7 mouse cellular contexts compared by ENCODE assay signal in genomic region chr2:3335611-3336301, GRCm38 (mm10). TPM values are rescaled to one million over a fixed set of nuclear protein-coding genes. Genes with fewer than 3 reads are reported as not detected.
A peak's percentile ranks its signal among the peaks of the same experiment; 100 is the strongest.
DNase-seq lines count a peak whose midpoint lies in the region; ATAC-seq and TF ChIP-seq lines count a peak whose summit lies in the region.

Acbd7 (plus strand) TSS chr2:3336168.

- H3K9me3 ChIP-seq in intestine, embryonic 15.5 days: no peaks in the 10 kb centered on the region
- H3K9me3 ChIP-seq in limb, embryonic 10.5 days (replicated peaks): no peaks in the 10 kb centered on the region
- H3K9me3 ChIP-seq in midbrain, embryonic 11.5 days (ENCODE audit: control insufficient read depth, low read length): no peaks in the 10 kb centered on the region

- peak within 1 kb of the TSS; percentile 67 for H3K4me2 ChIP-seq in intestine, embryonic 15.5 days (replicated peaks)
- H3K4me2 ChIP-seq in midbrain, embryonic 11.5 days: peak within 1 kb of the TSS; percentile 46

- H3K27ac ChIP-seq in intestine, embryonic 15.5 days: 0 out of 2 replicates have a peak within 1 kb of the TSS, but pooled peaks have one; percentile 44
- no peak within 1 kb of the TSS for H3K27ac ChIP-seq in limb, embryonic 10.5 days
- H3K27ac ChIP-seq in midbrain, embryonic 11.5 days (ENCODE audit: low read depth, low read length): no peak within 1 kb of the TSS
- H3K27ac ChIP-seq in small intestine, adult 2 months (ENCODE audit: insufficient read depth, low read depth, low read length): no peak within 1 kb of the TSS

- no peak for TF ChIP-seq CTCF in small intestine, adult 2 months (IDR thresholded peaks at IDR 0.05; ENCODE audit: extremely low read depth, insufficient read length, insufficient replicate concordance, low read depth, low read length)

- H3K27me3 ChIP-seq in intestine, embryonic 15.5 days (replicated peaks): peaks cover 3% of the 10 kb centered on the region; the same call in 1 of the 2 replicates
- H3K27me3 ChIP-seq in limb, embryonic 10.5 days (ENCODE audit: low read depth, poor library complexity, severe bottlenecking): peaks cover 18% of the 10 kb centered on the region
- peaks cover 5% of the 10 kb centered on the region; the same call in 1 of the 2 replicates for H3K27me3 ChIP-seq in midbrain, embryonic 11.5 days (ENCODE audit: control insufficient read depth, insufficient read depth, low read length)
- H3K27me3 ChIP-seq in small intestine, adult 2 months (ENCODE audit: control insufficient read depth, insufficient read depth, low read length): no peaks in the 10 kb centered on the region

- peak; percentile 81 for DNase-seq in adrenal gland, adult 2 months
- peak; percentile 39 to 42 for DNase-seq in cerebellum, postnatal 4 days (ENCODE audit: low spot score in 2 of 2)
- peak; percentile 21 for DNase-seq in gastrocnemius, adult 18-20 months (ENCODE audit: low spot score)
- DNase-seq in limb, embryonic 10.5 days (ENCODE audit: low spot score): peak; percentile 43
- peak; percentile 85 for DNase-seq in midbrain, embryonic 11.5 days (ENCODE audit: low spot score, missing footprints)

- peak within 1 kb of the TSS; percentile 34 for H3K4me3 ChIP-seq in intestine, embryonic 15.5 days (replicated peaks)
- peak within 1 kb of the TSS; percentile 29 for H3K4me3 ChIP-seq in limb, embryonic 10.5 days
- peak within 1 kb of the TSS; percentile 14 for H3K4me3 ChIP-seq in midbrain, embryonic 11.5 days (ENCODE audit: low read depth, low read length)
- peak within 1 kb of the TSS; percentile 55 for H3K4me3 ChIP-seq in small intestine, adult 2 months (ENCODE audit: low read depth, low read length)

- 3% methylated on average over 20 of the region's 20 CpGs for WGBS in intestine, embryonic 15.5 days
- WGBS in limb, embryonic 10.5 days: 6% methylated on average over 20 of the region's 20 CpGs
- 5% methylated on average over 20 of the region's 20 CpGs for WGBS in midbrain, embryonic 11.5 days
- WGBS in small intestine, adult 2 months: 2% methylated on average over 20 of the region's 20 CpGs

- H3K9ac ChIP-seq in intestine, embryonic 15.5 days: 0 out of 2 replicates have a peak within 1 kb of the TSS, but pooled peaks have one; percentile 26
- H3K9ac ChIP-seq in midbrain, embryonic 11.5 days (ENCODE audit: low read length): 0 out of 2 replicates have a peak within 1 kb of the TSS, but pooled peaks have one; percentile 10

- peaks cover 9% of the 10 kb centered on the region for H3K4me1 ChIP-seq in intestine, embryonic 15.5 days (replicated peaks)
- H3K4me1 ChIP-seq in limb, embryonic 10.5 days: peaks cover 20% of the 10 kb centered on the region
- H3K4me1 ChIP-seq in midbrain, embryonic 11.5 days (ENCODE audit: control insufficient read depth, insufficient read depth, low read length): peaks cover 4% of the 10 kb centered on the region
- H3K4me1 ChIP-seq in small intestine, adult 2 months (ENCODE audit: control insufficient read depth, insufficient read depth, insufficient read length, low read length): peaks cover 4% of the 10 kb centered on the region; the same call in 1 of the 2 replicates

- no peaks in the 10 kb centered on the region for H3K36me3 ChIP-seq in intestine, embryonic 15.5 days
- H3K36me3 ChIP-seq in limb, embryonic 10.5 days: no peaks in the 10 kb centered on the region
- H3K36me3 ChIP-seq in midbrain, embryonic 11.5 days (ENCODE audit: control insufficient read depth, insufficient read depth, low read length): no peaks in the 10 kb centered on the region
- H3K36me3 ChIP-seq in small intestine, adult 2 months (ENCODE audit: control insufficient read depth, insufficient read depth, low read length): no peaks in the 10 kb centered on the region

- no peak for TF ChIP-seq POLR2A in small intestine, adult 2 months (IDR thresholded peaks at IDR 0.05; ENCODE audit: low read depth, low read length)

- ATAC-seq in intestine, embryonic 15.5 days: peak; percentile 60
- no peak for ATAC-seq in midbrain, embryonic 11.5 days (ENCODE audit: low FRiP score)

RNA-seq across cellular contexts. Expression of gene Acbd7, which starts in this region (rescaled TPM):
- not detected for total RNA-seq in adrenal gland, adult 2 months (2021)
- not detected in 2 replicates for polyA plus RNA-seq in adrenal gland, adult 2 months (2012; rRNA removed)
- total RNA-seq in gastrocnemius, adult 18-20 months (2021): 1 to 10 TPM in 1 of 2 experiments, under 1 TPM in 1; 0.47 to 1.1 TPM
- 1.4 and 2.0 TPM in 2 replicates for polyA plus RNA-seq in intestine, embryonic 15.5 days (2015; fragmentation: Nextera tagmentation; extraction: Ambion mirVana)
- 0.41 TPM in 1 of 2 replicates, not detected in the other for polyA plus RNA-seq in limb, embryonic 10.5 days (2016; fragmentation: Nextera tagmentation; extraction: Ambion mirVana)
- polyA plus RNA-seq in midbrain, embryonic 11.5 days (2014; fragmentation: Nextera tagmentation; extraction: Ambion mirVana): 0.66 and 0.68 TPM in 2 replicates
- polyA plus RNA-seq in small intestine, adult 2 months (2012; rRNA removed): not detected in 2 replicates

Comparison
In these comparisons a context has a peak if more than half of its experiments do, and no peak if none do; other contexts are left out.
1. Peak in DNase-seq in adrenal gland, adult 2 months; RNA of the gene not detected or under 1 TPM.
2. Peak in DNase-seq and H3K4me3 ChIP-seq in limb, embryonic 10.5 days; RNA of the gene not detected or under 1 TPM.
3. Peak in DNase-seq, H3K4me3 ChIP-seq, H3K9ac ChIP-seq and H3K4me2 ChIP-seq in midbrain, embryonic 11.5 days; RNA of the gene not detected or under 1 TPM.
4. DNase-seq: peak in every context shown above with its lines; median percentile 85 in midbrain, embryonic 11.5 days; 81 in adrenal gland, adult 2 months; 43 in limb, embryonic 10.5 days; 40 in cerebellum, postnatal 4 days; 21 in gastrocnemius, adult 18-20 months.